Mouse (Mus musculus) left cerebral cortex, adult 6 months (tissue): Measurements from ENCODE around the gene A630010A05Rik. TPM values are rescaled to one million over a fixed set of nuclear protein-coding genes. Genes with fewer than 3 reads are reported as not detected.

Experiments used
- long read RNA-seq, 2 experiments: library from polyadenylated mRNA; unstranded; transcript quantifications; one replicate each; pipeline ENCODE4 v2.0.0; 2019 to 2020
- polyA plus RNA-seq: library from polyadenylated mRNA; unstranded; fragments of <200 nt; fragmentation: Nextera tagmentation; gene quantifications from 2 replicates; pipeline ENCODE4 v1.2.3, GENCODE M21; 2021

A630010A05Rik gene
- not detected in 2 replicates for polyA plus RNA-seq
- long read RNA-seq, experiment 1 = 0 reads
- long read RNA-seq, experiment 2 = 0 reads

GRCm38 (mm10) chr16:14562017-14562416, at the start of gene A630010A05Rik:
A630010A05Rik (plus strand) TSS chr16:14562317.

Other genes starting within 250 kb of the A630010A05Rik start
- gene Fopnl, start 244.9 kb upstream of the A630010A05Rik start, polyA plus RNA-seq = 136 and 171 TPM in 2 replicates
- 5.4 TPM in 2 replicates for gene Abcc1, start 200.8 kb upstream of the A630010A05Rik start, polyA plus RNA-seq